Mouse (Mus musculus) myocyte (in vitro differentiated cells): ENCODE data around the gene Gm20388.

Source experiments
- MAX ChIP-seq: IDR thresholded peaks from one replicate; pipeline ENCODE4 v1.6.1; 2011; ENCODE audit warnings: low read depth, mild to moderate bottlenecking, control low read depth
- TCF3 ChIP-seq: IDR thresholded peaks from one replicate; pipeline ENCODE4 v1.6.1; 2011; ENCODE audit warnings: low read depth, control low read depth; ENCODE audit not compliant: insufficient read length

DNA sequence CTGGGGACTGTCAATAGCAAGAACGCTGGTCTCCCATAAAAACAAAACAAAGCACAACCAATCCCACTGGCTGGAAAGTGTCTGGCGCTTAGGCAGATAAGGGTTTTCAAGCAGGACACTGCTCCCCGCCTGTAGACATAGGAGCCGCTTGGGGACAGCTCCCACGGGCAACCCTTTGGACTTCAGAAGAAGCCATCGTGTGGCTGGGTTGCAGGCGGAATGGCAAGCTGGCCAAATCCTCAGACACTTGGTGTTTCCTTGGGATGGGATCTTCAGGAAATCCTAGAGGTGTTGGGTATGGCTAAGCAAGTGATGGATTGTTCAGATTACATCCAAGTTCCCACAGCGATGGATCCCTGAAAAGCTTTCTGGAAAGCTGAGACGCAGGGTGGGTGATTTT lies 3603.5 kb downstream of the Gm20388 start:
- no peak for TF ChIP-seq TCF3
- no peak for TF ChIP-seq MAX
